Mouse (Mus musculus) lung, postnatal 0 days (tissue): ENCODE measurements around the gene Plekhh3.

Experiments used
- CTCF ChIP-seq: IDR thresholded peaks from 2 replicates; pipeline ENCODE4 v1.5.1; 2016; ENCODE audit warnings: antibody characterized with exemption, mild to moderate bottlenecking
- EP300 ChIP-seq: IDR thresholded peaks from 2 replicates; pipeline ENCODE4 v1.6.1; 2016; ENCODE audit warnings: antibody characterized with exemption, mild to moderate bottlenecking, control low read depth

DNA sequence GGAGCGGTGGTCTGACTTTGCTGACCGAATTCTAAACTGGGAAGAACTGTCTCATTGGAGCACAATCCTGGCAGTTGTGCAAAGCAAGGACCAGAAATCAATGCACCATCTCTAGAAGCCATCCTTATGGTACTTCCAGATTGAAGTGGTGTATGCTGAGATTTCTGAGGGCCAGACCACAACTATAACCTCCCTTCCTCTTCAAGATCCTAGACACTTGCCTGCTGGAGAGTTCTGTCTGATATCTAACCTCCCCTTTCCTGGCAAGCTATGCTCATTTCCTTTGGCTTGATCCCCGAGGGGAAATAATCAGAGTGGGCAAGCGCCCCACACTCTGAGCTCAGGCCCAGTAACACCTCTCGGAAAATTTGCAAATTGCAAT, 1.3 kb upstream of the Plekhh3 start:
- TF ChIP-seq CTCF (no peak), EP300 (no peak)
